Mouse (Mus musculus): ENCODE measurements around the gene Acot4.
"Not testable (repeated sequence)": the region's sequence is repeated elsewhere in the genome, so short reads cannot be mapped to it uniquely, and the experiment has no call there.

Acot4 gene

DNA sequence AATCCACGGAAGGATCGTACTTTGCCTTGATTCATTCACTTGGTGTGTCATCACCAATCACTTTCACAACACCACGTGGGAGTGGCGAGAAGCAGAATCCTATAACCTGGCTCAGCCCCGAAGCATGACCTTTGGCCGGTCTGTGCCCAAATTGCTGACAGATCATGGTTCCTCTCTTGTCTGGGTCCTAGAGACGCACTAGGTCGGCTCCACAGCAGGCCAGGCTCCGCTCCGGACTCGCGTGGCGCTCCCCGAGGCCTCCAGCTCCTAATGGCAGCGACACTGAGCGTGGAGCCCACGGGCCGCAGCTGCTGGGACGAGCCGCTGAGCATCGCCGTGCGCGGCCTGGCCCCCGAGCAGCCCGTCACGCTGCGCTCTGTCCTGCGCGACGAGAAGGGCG lies at the start of gene Acot4:
Gene Acot4 (plus strand): TSS at position 139 of the 400 bp plus-strand sequence.
- not testable (repeated sequence) for DNase-seq (ENCODE audit: low read depth, low spot score)

DNA sequence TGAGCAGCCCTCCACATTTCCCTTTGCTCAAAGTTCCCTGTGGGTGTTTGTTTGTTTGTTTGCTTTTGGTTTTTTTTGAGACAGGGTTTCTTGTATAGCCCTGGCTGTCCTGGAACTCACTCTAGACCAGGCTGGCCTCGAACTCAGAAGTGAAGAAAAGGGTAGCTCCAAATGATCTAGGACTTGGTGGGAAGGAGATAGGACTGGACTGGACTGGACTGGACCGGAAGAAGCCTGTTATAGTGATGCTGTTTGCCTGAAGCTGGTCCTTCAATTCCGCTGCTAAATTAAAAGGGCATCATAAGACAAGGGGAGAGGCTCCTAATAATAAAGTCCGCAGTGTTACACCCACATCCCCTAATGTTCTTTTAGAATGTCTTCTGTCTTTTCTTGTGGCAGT lies 49.7 kb upstream of the Acot4 start:
- no peak for DNase-seq (ENCODE audit: low read depth, low spot score)

DNA sequence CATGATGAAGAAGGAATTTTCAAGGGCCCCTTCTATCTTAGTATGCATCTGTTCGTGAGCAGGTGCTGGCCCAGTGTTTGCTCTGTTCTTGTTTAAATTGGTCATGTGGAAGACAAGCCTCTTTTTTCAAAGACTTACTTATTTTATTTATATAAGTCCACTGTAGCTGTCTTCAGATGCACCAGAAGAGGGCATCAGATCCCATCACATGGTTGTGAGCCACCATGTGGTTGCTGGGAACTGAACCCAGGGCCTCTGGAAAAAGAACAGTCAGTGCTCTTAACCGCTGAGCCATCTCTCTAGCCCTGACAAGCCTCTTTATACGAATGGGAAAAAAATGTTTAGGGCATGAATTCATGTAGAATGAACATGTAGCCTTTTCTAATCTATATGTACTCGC lies 48.8 kb upstream of the Acot4 start:
- DNase-seq (ENCODE audit: low read depth, low spot score), result no peak

DNA sequence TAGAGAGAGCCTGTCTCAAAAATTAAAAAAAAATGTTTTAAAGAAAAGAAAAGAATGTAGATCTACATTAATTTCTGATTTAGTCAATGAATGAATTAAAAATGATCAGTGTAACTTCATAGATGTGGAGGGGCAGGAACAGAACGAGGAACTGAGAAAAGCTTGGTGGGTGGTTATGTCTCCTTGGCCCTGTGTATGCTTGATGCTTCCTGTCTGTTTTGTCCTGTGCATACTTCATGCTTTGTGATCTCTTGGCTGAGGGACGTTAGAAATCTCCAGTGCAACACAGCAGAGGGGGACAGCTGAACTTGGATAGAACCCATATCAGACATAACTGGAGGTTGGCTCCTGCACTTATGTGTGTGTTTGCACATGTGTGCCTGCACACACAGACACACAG lies 41.0 kb upstream of the Acot4 start:
- no peak for DNase-seq (ENCODE audit: low read depth, low spot score)

DNA sequence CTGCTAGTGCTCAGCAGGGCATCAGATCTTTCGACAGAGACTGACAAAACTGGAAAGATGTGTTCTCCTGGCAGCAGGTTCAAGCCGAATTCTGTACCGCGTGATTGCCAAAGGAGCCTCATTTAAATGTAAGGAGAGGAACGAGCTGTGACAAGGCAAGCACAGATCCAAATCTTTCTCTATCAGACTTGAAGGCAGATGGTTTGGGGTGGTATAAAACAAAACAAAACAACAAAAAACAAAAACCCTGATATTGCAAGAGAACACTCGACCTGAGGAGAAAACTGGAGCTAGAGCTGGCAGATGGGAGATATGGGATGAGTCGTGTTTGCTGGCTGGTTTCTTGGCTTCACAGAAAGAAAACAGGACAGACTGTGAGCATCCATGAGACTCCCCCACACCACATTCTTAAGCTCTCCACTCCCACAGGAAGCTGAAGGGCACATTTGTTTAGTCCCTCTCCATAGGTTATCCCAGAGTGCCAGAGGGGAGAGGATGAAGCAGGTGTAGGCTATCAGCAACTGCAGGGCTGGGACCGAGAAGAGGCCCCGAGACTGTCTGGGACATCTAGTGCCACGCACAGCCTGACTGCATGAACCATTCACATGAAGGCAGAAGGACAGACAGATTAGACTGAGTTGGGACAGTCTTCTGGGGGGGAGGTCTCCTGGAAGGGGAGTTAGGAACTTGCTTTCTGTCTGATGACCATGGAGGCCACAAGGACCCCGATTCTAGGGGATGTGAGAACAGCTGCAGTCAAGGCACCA lies 39.7 kb upstream of the Acot4 start:
- peak; percentile 75 for DNase-seq (ENCODE audit: low read depth, low spot score)

DNA sequence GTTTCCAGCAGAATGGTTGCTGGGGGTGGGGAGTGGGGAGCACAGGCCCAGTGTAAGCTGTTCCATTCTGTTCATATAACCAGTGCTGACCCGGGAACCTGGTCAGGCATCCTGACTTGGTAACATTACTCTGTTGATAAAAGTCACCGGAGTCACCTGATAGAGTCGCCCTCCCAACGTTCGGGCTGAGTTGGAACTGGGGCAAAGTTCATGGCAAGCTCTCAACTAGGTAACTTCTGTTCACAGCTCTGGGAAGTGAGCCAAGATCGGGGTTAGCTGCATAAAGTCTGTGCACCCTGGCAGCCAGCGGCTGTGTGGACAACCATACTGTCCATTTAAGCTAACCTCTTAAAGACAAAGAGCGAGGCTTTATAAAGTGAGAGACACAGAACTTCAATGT lies 38.9 kb upstream of the Acot4 start:
- DNase-seq (ENCODE audit: low read depth, low spot score), result not testable (repeated sequence)

DNA sequence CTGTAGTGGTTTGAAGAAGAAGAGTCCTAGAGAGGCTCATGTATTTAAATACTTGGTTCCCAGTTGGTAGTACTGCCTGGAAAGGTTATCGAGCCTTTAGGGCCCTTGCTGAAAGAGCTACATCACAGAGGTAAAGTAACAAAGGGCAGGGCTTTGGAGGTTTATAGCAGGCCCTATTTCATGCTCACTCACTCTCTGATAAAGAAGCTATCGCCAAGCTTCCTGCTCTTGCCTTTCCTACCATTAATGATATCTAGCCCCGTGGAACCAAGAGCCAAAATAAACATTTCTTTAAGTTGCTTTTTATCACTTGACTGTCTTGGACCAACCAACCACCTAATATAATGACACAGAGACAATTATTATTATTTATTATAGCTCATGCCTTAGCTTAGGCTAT lies 37.8 kb upstream of the Acot4 start:
- DNase-seq (ENCODE audit: low read depth, low spot score), result no peak

DNA sequence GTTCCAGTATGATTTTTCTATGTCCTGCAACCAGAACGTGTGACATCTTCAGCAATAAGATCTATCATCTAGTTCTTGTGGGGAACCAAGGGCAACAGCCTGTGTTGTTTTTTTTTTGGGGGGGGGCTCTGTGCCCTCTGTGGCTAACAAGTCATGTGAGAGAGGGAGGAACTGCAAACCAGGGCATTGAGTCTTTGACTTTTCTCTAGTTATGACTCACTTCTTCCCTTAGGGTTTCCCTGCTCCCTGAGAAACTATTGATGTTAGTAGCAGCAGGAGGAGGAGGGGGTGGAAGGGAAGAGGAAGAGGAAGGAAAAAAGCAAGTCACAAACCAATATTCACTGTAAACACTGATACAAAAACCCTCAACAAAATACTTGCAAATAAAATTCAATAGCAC lies 34.3 kb upstream of the Acot4 start:
- no peak for DNase-seq (ENCODE audit: low read depth, low spot score)

DNA sequence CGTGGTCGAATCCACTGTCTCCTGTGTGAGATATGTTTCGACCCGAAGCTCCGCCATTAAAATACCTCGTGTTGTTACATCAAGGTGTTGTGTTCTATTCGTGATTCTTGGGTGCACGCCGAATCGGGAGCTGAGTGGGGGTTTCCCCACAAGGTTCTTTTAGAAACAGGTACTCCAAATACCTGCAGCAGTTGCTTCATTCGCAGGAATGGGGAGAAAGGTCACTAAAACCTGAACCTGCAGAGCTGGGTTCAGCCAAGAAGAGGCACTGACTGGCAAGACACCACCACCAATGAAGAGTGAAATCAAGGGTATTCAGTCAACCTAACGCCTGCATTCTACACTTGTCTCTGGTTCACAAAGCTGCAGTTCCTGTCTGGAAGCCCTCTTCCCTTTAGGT lies 29.9 kb upstream of the Acot4 start:
- DNase-seq (ENCODE audit: low read depth, low spot score), result no peak

DNA sequence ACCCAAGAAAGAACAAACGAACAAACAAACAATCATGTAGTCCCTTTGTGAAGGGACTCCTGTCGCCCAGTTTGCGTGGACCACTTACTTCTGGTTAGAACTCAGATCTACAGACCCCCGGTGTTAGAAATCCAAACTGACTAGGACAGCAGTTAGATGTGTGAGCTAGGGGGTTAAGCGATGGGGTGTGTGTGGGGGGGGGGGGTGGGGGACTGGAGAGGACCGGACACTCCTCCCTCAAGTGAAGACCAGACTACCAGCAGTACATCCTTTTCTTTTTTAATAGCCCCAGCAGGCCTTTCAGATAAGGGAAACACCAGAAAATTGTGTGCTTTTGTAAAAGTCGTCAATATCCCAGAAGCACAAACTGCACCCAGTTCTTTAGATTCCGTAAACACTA lies 29.4 kb upstream of the Acot4 start:
- no peak for DNase-seq (ENCODE audit: low read depth, low spot score)

DNA sequence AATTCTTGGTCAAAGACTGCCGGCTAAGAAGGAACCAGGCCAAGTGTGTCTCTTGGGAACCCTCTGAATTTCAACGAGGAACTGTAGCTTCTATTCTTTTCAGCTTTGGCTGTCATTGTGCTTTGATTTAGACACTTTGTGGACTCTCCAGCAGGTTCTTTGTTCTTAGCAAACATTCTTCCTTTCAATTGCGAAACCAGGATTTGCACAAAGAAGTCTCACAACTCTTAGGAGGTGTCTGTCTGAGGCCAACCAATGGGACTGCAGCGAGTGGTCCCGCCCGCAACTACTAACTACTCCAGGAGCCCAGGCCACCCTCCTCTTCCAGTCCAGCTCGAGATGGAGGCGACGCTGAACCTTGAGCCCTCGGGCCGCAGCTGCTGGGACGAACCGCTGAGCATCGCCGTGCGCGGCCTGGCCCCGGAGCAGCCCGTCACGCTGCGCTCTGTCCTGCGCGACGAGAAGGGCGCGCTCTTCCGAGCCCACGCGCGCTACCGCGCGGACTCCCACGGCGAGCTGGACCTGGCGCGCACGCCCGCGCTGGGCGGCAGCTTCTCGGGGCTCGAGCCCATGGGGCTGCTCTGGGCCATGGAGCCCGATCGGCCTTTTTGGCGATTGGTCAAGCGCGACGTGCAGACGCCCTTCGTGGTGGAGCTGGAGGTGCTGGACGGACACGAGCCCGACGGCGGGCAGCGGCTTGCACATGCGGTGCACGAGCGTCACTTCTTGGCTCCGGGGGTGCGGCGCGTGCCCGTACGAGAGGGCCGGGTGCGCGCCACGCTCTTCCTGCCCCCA lies 28.8 kb upstream of the Acot4 start, which contains the start of gene Acot1:
Gene Acot1 (plus strand): TSS at position 320 of the 795 bp plus-strand sequence.
- not testable (repeated sequence) for DNase-seq (ENCODE audit: low read depth, low spot score)

DNA sequence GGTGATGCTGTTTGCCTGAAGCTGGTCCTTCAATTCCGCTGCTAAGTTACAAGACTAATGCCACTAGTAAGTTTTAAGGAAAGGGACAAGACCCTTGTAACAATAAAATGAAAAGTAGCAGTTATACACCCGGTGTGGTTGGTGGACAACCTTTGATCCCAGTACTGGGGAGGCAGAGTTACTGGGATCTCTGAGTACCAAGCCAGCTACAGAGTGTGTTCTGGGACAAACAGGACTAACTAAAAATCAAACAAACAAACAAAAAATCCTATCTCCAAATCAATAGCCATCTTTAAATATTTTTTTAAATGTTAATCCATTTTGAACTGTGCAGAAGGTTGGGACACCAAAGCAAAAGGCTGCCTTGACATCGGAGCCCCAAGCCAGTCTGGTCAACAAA lies 28.0 kb upstream of the Acot4 start:
- DNase-seq (ENCODE audit: low read depth, low spot score), result no peak

DNA sequence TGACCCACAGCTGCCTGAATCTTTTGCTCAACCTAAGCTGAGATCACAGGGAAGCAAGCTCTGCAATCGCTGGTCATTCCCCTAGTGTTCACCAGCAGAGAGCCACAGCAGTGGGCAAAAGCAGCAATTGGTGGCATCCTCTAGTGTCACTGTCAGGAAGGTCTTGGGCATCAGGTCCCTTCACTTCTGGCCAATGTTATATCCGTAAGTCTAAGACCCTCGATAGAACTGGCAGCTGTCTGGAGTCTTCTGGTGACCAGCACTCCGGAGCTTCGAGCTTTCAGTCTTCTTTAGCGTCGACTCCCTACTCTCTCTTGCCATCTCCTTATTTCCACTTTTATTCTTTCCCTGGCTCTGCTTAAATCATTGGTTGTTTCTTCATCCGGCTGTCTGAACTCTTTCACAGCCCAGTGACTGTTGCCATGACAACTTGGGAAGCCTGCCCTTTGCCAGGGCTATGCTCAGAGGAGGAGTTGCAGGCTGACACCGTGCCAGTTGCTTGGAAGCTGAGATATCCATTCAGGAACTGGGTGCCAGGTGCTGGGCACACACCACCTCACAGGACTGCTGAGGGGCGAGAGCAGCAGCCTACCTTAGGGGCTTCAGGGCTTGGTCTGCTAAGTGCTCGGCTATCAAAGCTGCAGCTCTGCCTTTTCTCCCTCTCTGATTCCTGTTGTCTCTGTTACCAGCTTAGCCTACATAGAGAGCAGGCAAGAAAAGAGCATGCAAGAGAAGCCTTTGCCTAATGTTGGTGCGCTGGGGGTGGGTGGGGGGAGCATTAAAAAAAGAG lies 26.7 kb upstream of the Acot4 start:
- DNase-seq (ENCODE audit: low read depth, low spot score), result peak; percentile 60

DNA sequence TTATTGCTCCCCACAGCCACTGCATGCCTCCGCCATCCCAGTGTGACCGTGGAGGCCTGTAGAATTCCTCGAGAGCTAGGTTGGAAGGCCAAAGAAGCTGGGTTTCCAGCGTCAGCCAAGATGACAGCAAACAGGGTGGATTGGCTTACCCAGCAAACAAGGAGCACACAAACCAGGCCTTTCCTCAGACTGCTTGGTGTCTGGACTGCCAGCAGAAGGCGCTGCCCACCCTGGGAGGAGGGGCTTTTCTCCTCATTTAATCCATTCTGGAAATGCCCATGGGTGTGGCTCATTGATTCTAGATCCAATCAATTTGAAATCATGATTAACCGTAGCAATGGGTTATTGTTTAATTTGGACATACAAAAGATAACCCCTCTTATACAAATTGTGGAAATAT lies 25.0 kb upstream of the Acot4 start:
- no peak for DNase-seq (ENCODE audit: low read depth, low spot score)

DNA sequence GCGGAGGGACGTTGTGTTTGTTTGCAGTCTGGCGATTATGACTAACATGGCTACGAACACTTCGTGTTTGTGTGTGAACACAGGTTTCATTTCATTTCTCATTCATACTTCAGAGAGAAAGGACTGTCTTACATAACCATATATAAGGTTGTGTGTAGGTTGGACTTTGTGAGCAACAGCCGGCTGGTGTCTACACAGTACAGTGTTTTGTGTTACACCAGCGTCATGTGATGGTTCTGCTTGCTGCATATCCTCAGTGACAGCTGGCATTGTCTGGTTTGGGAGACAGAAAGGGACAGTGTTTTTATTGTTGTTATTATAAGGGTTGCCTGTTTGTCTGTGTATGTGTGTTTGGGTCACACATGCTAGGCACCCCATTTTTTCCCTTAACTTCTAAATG lies 24.5 kb upstream of the Acot4 start:
- DNase-seq (ENCODE audit: low read depth, low spot score), result peak; percentile 60

DNA sequence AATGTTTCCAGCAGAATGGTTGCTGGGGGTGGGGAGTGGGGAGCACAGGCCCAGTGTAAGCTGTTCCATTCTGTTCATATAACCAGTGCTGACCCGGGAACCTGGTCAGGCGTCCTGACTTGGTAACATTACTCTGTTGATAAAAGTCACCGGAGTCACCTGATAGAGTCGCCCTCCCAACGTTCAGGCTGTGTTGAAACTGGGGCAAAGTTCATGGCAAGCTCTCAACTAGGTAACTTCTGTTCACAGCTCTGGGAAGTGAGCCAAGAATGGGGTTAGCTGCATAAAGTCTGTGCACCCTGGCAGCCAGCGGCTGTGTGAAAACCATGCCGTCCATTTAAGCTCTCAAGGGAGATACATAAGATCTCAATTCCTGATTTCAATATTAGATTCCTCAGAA lies 17.7 kb upstream of the Acot4 start:
- DNase-seq (ENCODE audit: low read depth, low spot score), result not testable (repeated sequence)

DNA sequence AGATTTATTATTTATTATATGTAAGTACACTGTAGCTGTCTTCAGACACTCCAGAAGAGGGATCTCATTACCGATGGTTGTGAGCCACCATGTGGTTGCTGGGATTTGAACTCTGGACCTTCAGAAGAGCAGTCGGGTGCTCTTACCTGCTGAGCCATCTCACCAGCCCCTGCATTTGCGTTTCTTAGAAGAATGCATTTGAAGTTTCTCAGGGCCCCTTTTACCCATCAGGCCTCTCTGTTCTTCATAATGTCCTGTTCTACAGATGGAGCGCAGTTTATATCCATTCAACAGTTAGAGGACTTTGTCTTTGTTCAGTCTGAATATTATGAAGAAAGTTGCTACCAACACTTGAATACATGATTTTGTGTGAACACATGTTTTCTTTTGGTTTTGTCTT lies 15.9 kb upstream of the Acot4 start:
- DNase-seq (ENCODE audit: low read depth, low spot score), result not testable (repeated sequence)

DNA sequence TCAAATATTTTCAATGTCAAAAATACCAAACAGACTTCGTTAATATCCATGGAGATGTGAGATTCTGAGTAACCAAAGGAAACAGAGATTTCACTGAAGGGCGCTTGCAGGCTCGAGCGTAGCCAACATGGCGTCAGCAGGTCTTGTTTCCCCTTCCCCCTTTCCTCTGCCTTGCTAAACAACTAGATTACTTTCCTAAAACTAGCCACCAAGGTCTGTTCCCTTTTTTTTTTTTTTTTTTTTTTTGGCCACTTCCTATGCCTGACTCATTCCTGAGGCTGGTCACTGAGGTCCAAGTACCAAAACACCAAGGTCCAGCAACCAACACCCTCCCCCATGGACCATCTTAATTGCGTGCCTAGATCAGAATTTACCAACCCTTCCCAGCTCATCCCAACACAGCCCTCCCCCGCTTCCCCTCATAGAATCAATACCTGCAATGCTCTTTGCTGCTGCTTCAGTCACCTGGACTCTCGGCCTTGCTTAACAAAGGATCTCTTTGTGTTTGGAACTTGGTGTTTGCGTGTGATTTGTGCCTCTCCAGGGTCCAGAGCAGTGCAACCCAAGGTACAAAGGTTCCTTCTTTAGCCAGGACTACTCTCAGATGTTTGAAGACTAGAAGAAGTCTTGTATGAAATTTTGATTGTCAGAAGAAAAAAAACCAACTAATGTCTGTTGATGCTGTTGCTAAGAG lies 15.0 kb upstream of the Acot4 start:
- DNase-seq (ENCODE audit: low read depth, low spot score), result no peak

DNA sequence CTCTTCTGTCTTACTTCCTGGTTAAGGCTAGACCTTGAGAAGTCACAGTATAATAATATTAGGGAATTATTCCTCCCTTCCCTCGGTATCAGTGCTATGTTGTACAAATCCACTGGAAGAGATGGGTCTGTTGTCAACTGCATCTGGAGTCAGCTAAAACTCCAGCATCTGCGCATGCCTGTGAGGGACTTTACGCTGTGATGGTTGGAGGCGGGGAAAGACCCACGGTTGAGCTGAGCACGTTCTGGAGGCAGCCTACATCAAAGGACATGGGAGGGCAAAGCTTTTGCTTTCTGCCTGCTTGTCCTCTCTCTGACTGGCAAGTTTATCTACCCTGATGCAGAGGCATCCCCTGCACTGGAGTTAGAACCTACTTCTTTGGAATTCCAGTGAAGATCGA lies 12.3 kb upstream of the Acot4 start:
- no peak for DNase-seq (ENCODE audit: low read depth, low spot score)

DNA sequence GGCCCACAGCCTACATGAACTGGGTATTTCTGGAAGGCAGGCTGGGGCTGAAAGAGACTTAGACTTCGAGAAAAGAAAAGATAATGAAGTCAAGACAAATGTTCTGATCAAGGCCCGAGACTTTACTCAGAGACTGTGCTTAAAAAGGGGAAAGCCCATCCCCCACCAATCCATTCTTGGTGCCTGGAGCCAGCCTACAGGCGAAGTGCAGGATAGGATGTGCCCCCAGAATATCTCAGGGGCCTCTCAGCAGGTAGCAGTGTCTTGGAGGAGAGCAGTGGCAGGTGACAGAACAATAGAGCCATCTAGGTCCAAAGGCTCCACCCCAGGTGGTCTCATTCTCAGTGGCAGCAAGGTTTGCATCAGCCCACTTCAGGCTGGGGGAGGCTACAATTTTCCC lies 9.9 kb upstream of the Acot4 start:
- DNase-seq (ENCODE audit: low read depth, low spot score), result not testable (repeated sequence)

DNA sequence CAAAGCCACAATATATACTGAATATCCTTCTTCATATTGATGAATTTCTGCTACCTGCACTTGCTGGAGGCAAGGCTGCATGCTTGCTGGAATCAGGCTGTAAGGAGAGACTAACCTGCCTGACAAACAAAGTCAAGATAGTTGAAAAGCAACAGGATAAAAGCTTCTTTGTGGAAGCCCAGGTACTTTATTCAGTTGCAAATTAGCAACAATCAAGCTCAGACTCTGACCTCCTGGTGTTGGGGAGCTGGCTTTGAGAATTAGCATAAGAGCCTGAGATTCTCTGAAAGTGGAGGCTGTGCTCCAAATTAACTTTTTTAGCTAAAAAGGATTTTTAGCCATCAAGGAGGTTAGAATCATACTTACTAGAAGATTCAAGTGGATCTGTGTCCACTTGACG lies 9.1 kb upstream of the Acot4 start:
- not testable (repeated sequence) for DNase-seq (ENCODE audit: low read depth, low spot score)
